Mouse (Mus musculus) frontal cortex, postnatal 25 days (tissue): ENCODE data around the gene Slc11a1.
A peak's percentile ranks its signal among the peaks of the same experiment; 100 is the strongest.
"Not testable (repeated sequence)": the region's sequence is repeated elsewhere in the genome, so short reads cannot be mapped to it uniquely, and the experiment has no call there.

Source experiments
- DNase-seq, 2 experiments: peaks; one replicate each; pipeline ENCODE4 v3.0.0; 2022; ENCODE audit warnings: low spot score in 2 of 2

Slc11a1 gene

GRCm38 (mm10) chr1:74374980-74375379 is at the start of gene Slc11a1:
Gene Slc11a1 (plus strand): TSS chr1:74375195.
- DNase-seq = no peak

- DNase-seq = not testable (repeated sequence)
These were observed 48.1 kb upstream of the Slc11a1 start for GRCm38 (mm10) chr1:74326916-74327315.

- DNase-seq = no peak
These were observed 45.0 kb upstream of the Slc11a1 start for GRCm38 (mm10) chr1:74329899-74330431.

GRCm38 (mm10) chr1:74331046-74331681 is 43.8 kb upstream of the Slc11a1 start:
- DNase-seq = no peak

- DNase-seq = peak; percentile 89 to 91
These were observed 42.7 kb upstream of the Slc11a1 start for GRCm38 (mm10) chr1:74332241-74332763.

- DNase-seq = no peak
These were observed 42.1 kb upstream of the Slc11a1 start for GRCm38 (mm10) chr1:74332930-74333329.

- DNase-seq = no peak
These were observed 40.4 kb upstream of the Slc11a1 start for GRCm38 (mm10) chr1:74334607-74335006.

GRCm38 (mm10) chr1:74335033-74335432 is 40.0 kb upstream of the Slc11a1 start:
- no peak for DNase-seq

GRCm38 (mm10) chr1:74335436-74336170 is 39.4 kb upstream of the Slc11a1 start:
- no peak for DNase-seq

- DNase-seq = no peak
These were observed 37.7 kb upstream of the Slc11a1 start for GRCm38 (mm10) chr1:74337241-74337771.

- no peak for DNase-seq
These were observed 37.0 kb upstream of the Slc11a1 start for GRCm38 (mm10) chr1:74338013-74338412.

- DNase-seq = no peak
These were observed 36.4 kb upstream of the Slc11a1 start for GRCm38 (mm10) chr1:74338626-74339025.

GRCm38 (mm10) chr1:74339917-74340316 is 35.1 kb upstream of the Slc11a1 start:
- no peak for DNase-seq

- DNase-seq = no peak
These were observed 34.6 kb upstream of the Slc11a1 start for GRCm38 (mm10) chr1:74340361-74340764.

GRCm38 (mm10) chr1:74340992-74341391 is 34.0 kb upstream of the Slc11a1 start:
- DNase-seq = not testable (repeated sequence)

GRCm38 (mm10) chr1:74341898-74342297 is 33.1 kb upstream of the Slc11a1 start:
- no peak for DNase-seq

GRCm38 (mm10) chr1:74342308-74342707 is 32.7 kb upstream of the Slc11a1 start:
- no peak for DNase-seq

GRCm38 (mm10) chr1:74343161-74343560 is 31.8 kb upstream of the Slc11a1 start:
- DNase-seq = no peak

- no peak for DNase-seq
These were observed 30.7 kb upstream of the Slc11a1 start for GRCm38 (mm10) chr1:74344163-74344916.

GRCm38 (mm10) chr1:74351185-74351769 is 23.7 kb upstream of the Slc11a1 start:
- no peak for DNase-seq

GRCm38 (mm10) chr1:74352532-74353096 is 22.4 kb upstream of the Slc11a1 start:
- DNase-seq = no peak
